Mouse (Mus musculus) heart, embryonic 14.5 days (tissue): Measurements from ENCODE around the gene Asb17. TPM values are rescaled to one million over a fixed set of nuclear protein-coding genes. Genes with fewer than 3 reads are reported as not detected.
"Not testable (repeated sequence)": the region's sequence is repeated elsewhere in the genome, so short reads cannot be mapped to it uniquely, and the experiment has no call there.

Experiments
- ATAC-seq: fragments of 200-750 bp; cut with Nextera tagmentation; 2 replicates; pipeline ENCODE4 v1.8.0; 2017; ENCODE audit warnings: low read depth, moderate TSS enrichment; ENCODE audit not compliant: insufficient number of reproducible peaks, insufficient read depth, low FRiP score
- H3K27ac ChIP-seq, 2 experiments: fragments of 200-500 bp in 1 of 2; fragments of 300-500 bp in 1 of 2; sonication (generic) in 1 of 2; replicated peaks in 1 of 2; 2 replicates each; pipeline ENCODE4 v1.5.1; 2012 to 2014; ENCODE audit warnings: low read depth in 2 of 2, low read length in 2 of 2, control low read depth in 1 of 2, mild to moderate bottlenecking in 1 of 2, mixed read lengths in 1 of 2; ENCODE audit not compliant: control insufficient read depth in 1 of 2, insufficient read depth in 1 of 2
- H3K27me3 ChIP-seq: fragments of 300-500 bp; sonication (generic); 2 replicates; pipeline ENCODE4 v1.6.1; 2014; ENCODE audit warnings: mild to moderate bottlenecking, low read length, control low read depth; ENCODE audit not compliant: control insufficient read depth, insufficient read depth
- H3K36me3 ChIP-seq: fragments of 300-500 bp; sonication (generic); 2 replicates; pipeline ENCODE4 v1.6.1; 2014; ENCODE audit warnings: mild to moderate bottlenecking, control low read depth, low read length, mixed read lengths; ENCODE audit not compliant: control insufficient read depth, insufficient read depth
- H3K4me1 ChIP-seq, 2 experiments: fragments of 200-500 bp in 1 of 2; fragments of 300-500 bp in 1 of 2; sonication (generic) in 1 of 2; 2 replicates each; pipeline ENCODE4 v1.6.1; 2012 to 2014; ENCODE audit warnings: low read length in 2 of 2, control low read depth in 1 of 2, mixed read lengths in 1 of 2; ENCODE audit not compliant: control insufficient read depth in 2 of 2, insufficient read depth in 2 of 2
- H3K4me2 ChIP-seq: fragments of 300-500 bp; sonication (generic); 2 replicates; pipeline ENCODE4 v1.6.1; 2014; ENCODE audit warnings: mild to moderate bottlenecking, low read length
- H3K4me3 ChIP-seq, 2 experiments: fragments of 200-500 bp in 1 of 2; fragments of 300-500 bp in 1 of 2; sonication (generic) in 1 of 2; 2 replicates each; pipeline ENCODE4 v1.5.1; 2012 to 2014; ENCODE audit warnings: low read length in 2 of 2, mild to moderate bottlenecking in 2 of 2, control low read depth in 1 of 2, low read depth in 1 of 2, moderate library complexity in 1 of 2; ENCODE audit not compliant: control insufficient read depth in 1 of 2, insufficient read depth in 1 of 2
- H3K9ac ChIP-seq: fragments of 300-500 bp; sonication (generic); 2 replicates; pipeline ENCODE4 v1.6.1; 2014; ENCODE audit warnings: mild to moderate bottlenecking, low read length
- H3K9me3 ChIP-seq: fragments of 300-500 bp; sonication (generic); 2 replicates; pipeline ENCODE4 v1.6.1; 2016; ENCODE audit warnings: low read length, control low read depth; ENCODE audit not compliant: control insufficient read depth
- WGBS: fragments of 180-500 bp; shearing (Covaris S2); extraction: QIAGEN DNeasy Blood & Tissue Kit; methylation state at CpG from one replicate; pipeline ENCODE4 v1.1.7; 2014; 5-methylcytosine and 5-hydroxymethylcytosine counted together
- polyA plus RNA-seq: library from polyadenylated mRNA; unstranded; fragments of >200 nt; fragmentation: Nextera tagmentation; extraction: Ambion mirVana; gene quantifications from 2 replicates; pipeline ENCODE4 v1.2.1, GENCODE M21; 2014

Asb17 gene
- polyA plus RNA-seq, 1 experiment from 2014 or later, result 0.41 TPM

- ATAC-seq, result peak; percentile 81
- Histone ChIP-seq H3K36me3 (no peaks in the 10 kb centered on the region), H3K27me3 (peaks cover 40% of the 10 kb centered on the region), H3K9me3 (no peaks in the 10 kb centered on the region), H3K4me1 (peaks cover 5 to 19% of the 10 kb centered on the region in 2 experiments), H3K4me2 (peak overlapping the region; percentile 51), H3K9ac (no peak overlapping the region), H3K27ac (no peak overlapping the region), H3K4me3 (no peak overlapping the region)
- WGBS, result 3% methylated on average over 5 of the region's 5 CpGs
Measured at GRCm38 (mm10) chr3:153849368-153850015, 5.5 kb downstream of the Asb17 start.

GRCm38 (mm10) chr3:153850759-153851158 is 6.8 kb downstream of the Asb17 start:
- H3K36me3 ChIP-seq, result no peaks in the 10 kb centered on the region
- no peak overlapping the region for H3K9ac ChIP-seq
- no peak overlapping the region for H3K4me3 ChIP-seq
- H3K4me1 ChIP-seq, result peaks cover 5 to 19% of the 10 kb centered on the region in 2 experiments
- 83% methylated on average over 7 of the region's 7 CpGs for WGBS
- no peak overlapping the region for H3K4me2 ChIP-seq
- no peak overlapping the region for H3K27ac ChIP-seq
- no peak for ATAC-seq
- no peaks in the 10 kb centered on the region for H3K9me3 ChIP-seq
- H3K27me3 ChIP-seq, result peaks cover 31% of the 10 kb centered on the region

- Histone ChIP-seq H3K4me3 (no peak overlapping the region), H3K4me1 (peaks cover 5 to 17% of the 10 kb centered on the region in 2 experiments), H3K9me3 (no peaks in the 10 kb centered on the region), H3K9ac (no peak overlapping the region), H3K27ac (no peak overlapping the region), H3K36me3 (no peaks in the 10 kb centered on the region), H3K4me2 (no peak overlapping the region), H3K27me3 (peaks cover 25% of the 10 kb centered on the region)
- no peak for ATAC-seq
- 36% methylated on average over 8 of the region's 8 CpGs for WGBS
Measured at GRCm38 (mm10) chr3:153852266-153852665, 8.3 kb downstream of the Asb17 start.

- no peaks in the 10 kb centered on the region for H3K9me3 ChIP-seq
- no peak overlapping the region for H3K9ac ChIP-seq
- 75% methylated on average over 10 of the region's 10 CpGs for WGBS
- no peaks in the 10 kb centered on the region for H3K4me1 ChIP-seq
- H3K27me3 ChIP-seq, result peaks cover 8% of the 10 kb centered on the region; the same call in 1 of the 2 replicates
- H3K36me3 ChIP-seq, result no peaks in the 10 kb centered on the region
- no peak overlapping the region for H3K27ac ChIP-seq
- H3K4me2 ChIP-seq, result no peak overlapping the region
- H3K4me3 ChIP-seq, result no peak overlapping the region
- no peak for ATAC-seq
Measured at GRCm38 (mm10) chr3:153858350-153859001, 14.5 kb downstream of the Asb17 start.

- not testable (repeated sequence) for H3K27me3 ChIP-seq, H3K4me2 ChIP-seq, H3K9me3 ChIP-seq, H3K4me1 ChIP-seq, H3K36me3 ChIP-seq, H3K9ac ChIP-seq, H3K4me3 ChIP-seq, ATAC-seq, H3K27ac ChIP-seq
- 74% methylated on average over 7 of the region's 8 CpGs for WGBS
Measured at GRCm38 (mm10) chr3:153860392-153860791, 16.4 kb downstream of the Asb17 start.

- no peak for ATAC-seq
- Histone ChIP-seq H3K4me1 (no peaks in the 10 kb centered on the region), H3K36me3 (no peaks in the 10 kb centered on the region), H3K9me3 (no peaks in the 10 kb centered on the region), H3K9ac (no peak overlapping the region), H3K4me3 (no peak overlapping the region), H3K4me2 (no peak overlapping the region), H3K27ac (no peak overlapping the region), H3K27me3 (no peaks in the 10 kb centered on the region)
- WGBS, result 82% methylated on average over 2 of the region's 2 CpGs
Measured at GRCm38 (mm10) chr3:153863816-153864215, 19.8 kb downstream of the Asb17 start.

DNA sequence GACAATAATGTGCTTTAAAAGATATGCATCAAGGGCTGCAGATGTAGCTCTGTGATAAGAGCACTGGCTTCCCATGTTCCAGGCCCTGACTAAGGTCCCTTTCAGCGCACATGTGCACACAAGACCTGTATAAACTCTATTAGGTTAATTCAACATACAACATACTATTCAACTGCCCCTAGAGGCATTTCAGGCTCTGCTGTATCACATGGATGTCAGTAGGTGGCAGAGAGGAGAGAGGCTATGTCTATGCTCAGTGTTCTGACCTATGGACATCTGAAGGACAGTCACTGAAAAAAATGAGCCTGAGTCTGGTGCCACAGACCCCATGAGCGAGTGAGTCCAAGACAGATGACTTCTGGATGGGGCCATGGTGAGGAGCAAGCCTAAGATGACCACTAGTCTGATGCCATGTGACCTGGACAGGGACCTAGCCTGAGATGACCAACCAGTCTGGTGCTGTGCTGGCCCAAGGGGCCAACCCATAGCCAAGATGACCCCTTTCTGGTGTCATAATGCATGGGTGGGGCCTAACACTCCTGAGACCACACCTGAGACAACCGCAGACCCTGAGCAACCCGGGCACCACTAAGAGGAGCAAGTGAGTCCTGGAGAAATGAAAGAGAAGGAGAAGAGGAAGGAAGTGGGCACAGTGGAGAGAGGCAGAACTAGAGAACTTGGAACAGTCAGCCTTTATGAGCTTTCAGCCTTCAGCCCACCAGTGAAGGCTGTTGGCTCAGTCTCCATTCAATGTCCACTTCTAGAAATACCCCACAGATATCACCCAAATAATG is 20.8 kb downstream of the Asb17 start:
- H3K9me3 ChIP-seq, result no peaks in the 10 kb centered on the region
- no peak overlapping the region for H3K9ac ChIP-seq
- no peaks in the 10 kb centered on the region for H3K36me3 ChIP-seq
- H3K27me3 ChIP-seq, result no peaks in the 10 kb centered on the region
- ATAC-seq, result no peak
- WGBS, result 79% methylated on average over 4 of the region's 4 CpGs
- no peak overlapping the region for H3K27ac ChIP-seq
- no peaks in the 10 kb centered on the region for H3K4me1 ChIP-seq
- H3K4me3 ChIP-seq, result no peak overlapping the region
- H3K4me2 ChIP-seq, result no peak overlapping the region
